Mouse (Mus musculus) intestine, postnatal 0 days (tissue): Measurements from ENCODE around the gene Prcc. TPM values are rescaled to one million over a fixed set of nuclear protein-coding genes. Genes with fewer than 3 reads are reported as not detected.
"Not testable (repeated sequence)": the region's sequence is repeated elsewhere in the genome, so short reads cannot be mapped to it uniquely, and the experiment has no call there.

ENCODE experiments used
- ATAC-seq: fragments of 200-750 bp; cut with Nextera tagmentation; 2 replicates; pipeline ENCODE4 v1.8.0; 2017; ENCODE audit warnings: mild to moderate bottlenecking, moderate TSS enrichment, moderate library complexity
- H3K27ac ChIP-seq: fragments of 300-500 bp; sonication (generic); 2 replicates; pipeline ENCODE4 v1.5.1; 2014; ENCODE audit warnings: mild to moderate bottlenecking, low read depth, low read length, moderate library complexity
- H3K27me3 ChIP-seq: fragments of 300-500 bp; sonication (generic); replicated peaks from 2 replicates; pipeline ENCODE4 v1.6.1; 2014; ENCODE audit warnings: low read length, mixed read lengths; ENCODE audit not compliant: control insufficient read depth, insufficient read depth
- H3K36me3 ChIP-seq: fragments of 300-500 bp; sonication (generic); 2 replicates; pipeline ENCODE4 v1.6.1; 2014; ENCODE audit warnings: mild to moderate bottlenecking, moderate library complexity; ENCODE audit not compliant: control insufficient read depth, insufficient read depth
- H3K4me1 ChIP-seq: fragments of 300-500 bp; sonication (generic); replicated peaks from 2 replicates; pipeline ENCODE4 v1.6.1; 2014; ENCODE audit warnings: antibody characterized with exemption, low read length, mixed read lengths; ENCODE audit not compliant: control insufficient read depth, insufficient read depth
- H3K4me2 ChIP-seq: fragments of 300-500 bp; sonication (generic); replicated peaks from 2 replicates; pipeline ENCODE4 v1.6.1; 2014; ENCODE audit warnings: low read depth, mild to moderate bottlenecking, moderate library complexity
- H3K4me3 ChIP-seq: fragments of 300-500 bp; sonication (generic); 2 replicates; pipeline ENCODE4 v1.5.1; 2014; ENCODE audit warnings: low read depth, low read length
- H3K9ac ChIP-seq: fragments of 300-500 bp; sonication (generic); 2 replicates; pipeline ENCODE4 v1.6.1; 2014; ENCODE audit warnings: mild to moderate bottlenecking, low read depth, low read length
- H3K9me3 ChIP-seq: fragments of 300-500 bp; sonication (generic); 2 replicates; pipeline ENCODE4 v1.6.1; 2016; ENCODE audit warnings: mixed run types; ENCODE audit not compliant: control insufficient read depth
- CTCF ChIP-seq: sonication (generic); IDR thresholded peaks from 2 replicates; pipeline ENCODE4 v1.5.1; 2016; ENCODE audit warnings: low read depth, mild to moderate bottlenecking, control low read depth, antibody characterized with exemption, moderate library complexity
- WGBS: fragments of 180-500 bp; shearing (Covaris S2); extraction: QIAGEN DNeasy Blood & Tissue Kit; methylation state at CpG from one replicate; pipeline ENCODE4 v1.1.7; 2014; 5-methylcytosine and 5-hydroxymethylcytosine counted together
- polyA plus RNA-seq: library from polyadenylated mRNA; unstranded; fragments of >200 nt; fragmentation: Nextera tagmentation; extraction: Ambion mirVana; gene quantifications from 2 replicates; pipeline ENCODE4 v1.2.1, GENCODE M21; 2015

The Prcc gene
- polyA plus RNA-seq, 1 experiment from 2014 or later: 7.9 TPM

- Histone ChIP-seq H3K36me3 (peaks cover 6% of the 10 kb centered on the region; the same call in 1 of the 2 replicates), H3K27ac (peak overlapping the region; percentile 71), H3K9ac (peak overlapping the region; percentile 88), H3K27me3 (no peaks in the 10 kb centered on the region), H3K4me1 (0 out of 2 replicates have a peak, but pooled peaks cover 4% of the 10 kb centered on the region), H3K9me3 (no peaks in the 10 kb centered on the region), H3K4me2 (peak overlapping the region; percentile 89), H3K4me3 (peak overlapping the region; percentile 84)
- peak; percentile 3; the same call in 1 of the 2 replicates for ATAC-seq
- TF ChIP-seq CTCF: peak; percentile 9; the same call in 1 of the 2 replicates
- under 1% methylated on average over 28 of the region's 28 CpGs for WGBS
Measured at GRCm38 (mm10) chr3:87884708-87885251, 628 bp downstream of the Prcc start.

GRCm38 (mm10) chr3:87884291-87884690 lies 1.1 kb downstream of the Prcc start:
- H3K27me3 ChIP-seq: no peaks in the 10 kb centered on the region
- no peaks in the 10 kb centered on the region for H3K9me3 ChIP-seq
- no peak overlapping the region for H3K27ac ChIP-seq
- H3K4me1 ChIP-seq: 0 out of 2 replicates have a peak, but pooled peaks cover 4% of the 10 kb centered on the region
- H3K36me3 ChIP-seq: peaks cover 6% of the 10 kb centered on the region; the same call in 1 of the 2 replicates
- H3K9ac ChIP-seq: peak overlapping the region; percentile 88; the same call in 1 of the 2 replicates
- H3K4me2 ChIP-seq: peak overlapping the region; percentile 89
- H3K4me3 ChIP-seq: peak overlapping the region; percentile 84
- WGBS: 1% methylated on average over 3 of the region's 3 CpGs
- no peak for TF ChIP-seq CTCF
- ATAC-seq: no peak

- WGBS: 91% methylated on average over 4 of the region's 4 CpGs
- no peaks in the 10 kb centered on the region for H3K4me1 ChIP-seq
- ATAC-seq: no peak
- H3K9ac ChIP-seq: no peak overlapping the region
- no peak overlapping the region for H3K27ac ChIP-seq
- peaks cover 19% of the 10 kb centered on the region for H3K36me3 ChIP-seq
- TF ChIP-seq CTCF: no peak
- H3K4me2 ChIP-seq: no peak overlapping the region
- H3K27me3 ChIP-seq: no peaks in the 10 kb centered on the region
- H3K9me3 ChIP-seq: no peaks in the 10 kb centered on the region
- H3K4me3 ChIP-seq: no peak overlapping the region
Measured at GRCm38 (mm10) chr3:87877730-87878129, 7.7 kb downstream of the Prcc start.

GRCm38 (mm10) chr3:87864111-87864510 lies 21.3 kb downstream of the Prcc start:
- H3K27ac ChIP-seq, H3K4me3 ChIP-seq, H3K4me1 ChIP-seq, H3K9ac ChIP-seq, H3K4me2 ChIP-seq, ATAC-seq, H3K9me3 ChIP-seq, H3K27me3 ChIP-seq: not testable (repeated sequence)
- WGBS: 93% methylated on average over 4 of the region's 4 CpGs
- H3K36me3 ChIP-seq: peaks cover 73% of the 10 kb centered on the region

GRCm38 (mm10) chr3:87859813-87860212 lies 25.6 kb downstream of the Prcc start:
- Histone ChIP-seq H3K27ac (no peak overlapping the region), H3K4me3 (no peak overlapping the region), H3K9ac (no peak overlapping the region), H3K4me2 (no peak overlapping the region), H3K9me3 (no peaks in the 10 kb centered on the region), H3K36me3 (peaks cover 61% of the 10 kb centered on the region), H3K4me1 (no peaks in the 10 kb centered on the region), H3K27me3 (no peaks in the 10 kb centered on the region)
- peak; percentile 36; the same call in 1 of the 2 replicates for ATAC-seq
- WGBS: 28% methylated on average over 3 of the region's 3 CpGs
- TF ChIP-seq CTCF: peak; percentile 86

- 93% methylated on average over 8 of the region's 8 CpGs for WGBS
- Histone ChIP-seq H3K4me3 (no peak overlapping the region), H3K9ac (no peak overlapping the region), H3K27me3 (no peaks in the 10 kb centered on the region), H3K4me2 (no peak overlapping the region), H3K36me3 (peaks cover 49% of the 10 kb centered on the region), H3K9me3 (no peaks in the 10 kb centered on the region), H3K4me1 (no peaks in the 10 kb centered on the region), H3K27ac (no peak overlapping the region)
- TF ChIP-seq CTCF: no peak
- ATAC-seq: no peak
Measured at GRCm38 (mm10) chr3:87857666-87858065, 27.7 kb downstream of the Prcc start.
